Mouse (Mus musculus) embryonic stem cell, embryonic (primary cell): ENCODE results near the gene Foxp1.

ENCODE experiments used
- CTCF ChIA-PET, 4 experiments: fragments of 300-600 bp in 2 of 4; fragments of 350-600 bp in 2 of 4; sonication (Branson Sonifier 250); formaldehyde crosslinking; loops; one replicate each; lab custom pipeline; 2022; ENCODE audit warnings: inconsistent platforms in 2 of 4; lab: Charles Lee
- POLR2A ChIA-PET, 4 experiments: fragments of 300-600 bp in 2 of 4; fragments of 350-600 bp in 2 of 4; sonication (Branson Sonifier 250); formaldehyde crosslinking; loops; one replicate each; lab custom pipeline; 2022; ENCODE audit warnings: antibody characterized with exemption in 4 of 4, inconsistent platforms in 1 of 4; lab: Charles Lee

The Foxp1 gene

GRCm38 (mm10) chr6:99204780-99205586 lies 317.5 kb downstream of the Foxp1 start:
- POLR2A ChIA-PET: interaction anchor here in 1 of 4 experiments (1.1 to 1.3 kb wide), 2 partner anchors 9 to 207 kb away, joined by 3 read pairs; no protein-coding TSS in a partner anchor
- CTCF ChIA-PET: interaction anchor here in 1 of 4 experiments (0.7 kb wide), 1 partner anchor 982 kb away, joined by 3 read pairs; no protein-coding TSS in a partner anchor

- POLR2A ChIA-PET: interaction anchor here in 1 of 4 experiments (1.1 to 1.3 kb wide), 2 partner anchors 10 to 206 kb away, joined by 3 read pairs; no protein-coding TSS in a partner anchor
- CTCF ChIA-PET: interaction anchor here in 2 of 4 experiments (0.7 kb wide), 2 partner anchors 339 to 983 kb away, joined by 3 to 4 read pairs; no protein-coding TSS in a partner anchor
Observed at GRCm38 (mm10) chr6:99204052-99204779, 318.3 kb downstream of the Foxp1 start.

GRCm38 (mm10) chr6:99203231-99203630 lies 319.3 kb downstream of the Foxp1 start:
- ChIA-PET POLR2A (interaction anchor here in 2 of 4 experiments (0.6 to 1.1 kb wide), 2 partner anchors 15 to 342 kb away, joined by 3 to 5 read pairs; no protein-coding TSS in a partner anchor), CTCF (interaction anchor here in 2 of 4 experiments (0.7 to 0.9 kb wide), 2 partner anchors 421 to 512 kb away, joined by 3 read pairs; no protein-coding TSS in a partner anchor)

GRCm38 (mm10) chr6:99202781-99203180 lies 319.7 kb downstream of the Foxp1 start:
- POLR2A ChIA-PET: interaction anchor here in 3 of 4 experiments (0.6 to 1.1 kb wide), 5 partner anchors 11 to 1080 kb away, joined by 3 to 7 read pairs (median 3); no protein-coding TSS in a partner anchor
- CTCF ChIA-PET: interaction anchor here in 3 of 4 experiments (0.7 to 1.2 kb wide), 3 partner anchors 11 to 513 kb away, joined by 3 to 6 read pairs (median 3); no protein-coding TSS in a partner anchor

- CTCF ChIA-PET: no interaction called here
- POLR2A ChIA-PET: interaction anchor here in 1 of 4 experiments (0.8 kb wide), 1 partner anchor 10 kb away, joined by 3 read pairs; no protein-coding TSS in a partner anchor
Observed at GRCm38 (mm10) chr6:99201271-99201705, 321.2 kb downstream of the Foxp1 start.

GRCm38 (mm10) chr6:99200656-99201055 lies 321.9 kb downstream of the Foxp1 start:
- POLR2A ChIA-PET: no interaction called here
- CTCF ChIA-PET: interaction anchor here in 2 of 4 experiments (0.6 kb wide), 2 partner anchors 296 to 1607 kb away, joined by 3 read pairs; no protein-coding TSS in a partner anchor

- CTCF ChIA-PET: no interaction called here
- POLR2A ChIA-PET: no interaction called here
Observed at GRCm38 (mm10) chr6:99199277-99199676, 323.2 kb downstream of the Foxp1 start.

GRCm38 (mm10) chr6:99193697-99194096 lies 328.8 kb downstream of the Foxp1 start:
- ChIA-PET CTCF (interaction anchor here in 1 of 4 experiments (0.6 kb wide), 1 partner anchor 154 kb away, joined by 5 read pairs; no protein-coding TSS in a partner anchor), POLR2A (no interaction called here)

- POLR2A ChIA-PET: interaction anchor here in 1 of 4 experiments (0.8 kb wide), 1 partner anchor 10 kb away, joined by 3 read pairs; no protein-coding TSS in a partner anchor
- CTCF ChIA-PET: interaction anchor here in 1 of 4 experiments (0.7 kb wide), 1 partner anchor 11 kb away, joined by 6 read pairs; no protein-coding TSS in a partner anchor
Observed at GRCm38 (mm10) chr6:99191636-99192137, 330.8 kb downstream of the Foxp1 start.

- CTCF ChIA-PET: interaction anchor here in 1 of 4 experiments (0.6 to 0.7 kb wide), 2 partner anchors 11 to 49 kb away, joined by 5 to 6 read pairs; no protein-coding TSS in a partner anchor
Observed at GRCm38 (mm10) chr6:99191041-99191635, 331.4 kb downstream of the Foxp1 start.

GRCm38 (mm10) chr6:99189967-99190366 lies 332.6 kb downstream of the Foxp1 start:
- CTCF ChIA-PET: no interaction called here
- POLR2A ChIA-PET: no interaction called here

More at GRCm38 (mm10) chr6:99191041-99191635, 331.4 kb downstream of the Foxp1 start:
- POLR2A ChIA-PET: interaction anchor here in 1 of 4 experiments (0.8 kb wide), 1 partner anchor 11 kb away, joined by 3 read pairs; no protein-coding TSS in a partner anchor

GRCm38 (mm10) chr6:99188366-99189216 lies 333.9 kb downstream of the Foxp1 start:
- POLR2A ChIA-PET: interaction anchor here in 1 of 4 experiments (1.0 kb wide), 2 partner anchors 14 to 497 kb away, joined by 3 read pairs; no protein-coding TSS in a partner anchor

GRCm38 (mm10) chr6:99187914-99188313 lies 334.6 kb downstream of the Foxp1 start:
- CTCF ChIA-PET: interaction anchor here in 1 of 4 experiments (0.5 kb wide), 1 partner anchor 336 kb away, joined by 3 read pairs; no protein-coding TSS in a partner anchor
- POLR2A ChIA-PET: interaction anchor here in 1 of 4 experiments (1.0 kb wide), 2 partner anchors 15 to 496 kb away, joined by 3 read pairs; no protein-coding TSS in a partner anchor

More at GRCm38 (mm10) chr6:99188366-99189216, 333.9 kb downstream of the Foxp1 start:
- CTCF ChIA-PET: no interaction called here

- ChIA-PET POLR2A (interaction anchor here in 1 of 4 experiments (1.0 kb wide), 1 partner anchor 495 kb away, joined by 3 read pairs; no protein-coding TSS in a partner anchor), CTCF (interaction anchor here in 1 of 4 experiments (0.5 kb wide), 1 partner anchor 336 kb away, joined by 3 read pairs; no protein-coding TSS in a partner anchor)
Observed at GRCm38 (mm10) chr6:99187415-99187814, 335.1 kb downstream of the Foxp1 start.

- POLR2A ChIA-PET: no interaction called here
Observed at GRCm38 (mm10) chr6:99186569-99186968, 336.0 kb downstream of the Foxp1 start.

GRCm38 (mm10) chr6:99185797-99186196 lies 336.7 kb downstream of the Foxp1 start:
- ChIA-PET POLR2A (no interaction called here), CTCF (no interaction called here)

More at GRCm38 (mm10) chr6:99186569-99186968, 336.0 kb downstream of the Foxp1 start:
- CTCF ChIA-PET: interaction anchor here in 1 of 4 experiments (0.6 kb wide), 1 partner anchor 679 kb away, joined by 4 read pairs; no protein-coding TSS in a partner anchor
